Mouse (Mus musculus): ENCODE results near the gene Gm21983. TPM values are rescaled to one million over a fixed set of nuclear protein-coding genes. Genes with fewer than 3 reads are reported as not detected.
A peak's percentile ranks its signal among the peaks of the same experiment; 100 is the strongest.

Gene Gm21983
- polyA plus RNA-seq, 1 experiment from 2014 or later, result not detected

DNA sequence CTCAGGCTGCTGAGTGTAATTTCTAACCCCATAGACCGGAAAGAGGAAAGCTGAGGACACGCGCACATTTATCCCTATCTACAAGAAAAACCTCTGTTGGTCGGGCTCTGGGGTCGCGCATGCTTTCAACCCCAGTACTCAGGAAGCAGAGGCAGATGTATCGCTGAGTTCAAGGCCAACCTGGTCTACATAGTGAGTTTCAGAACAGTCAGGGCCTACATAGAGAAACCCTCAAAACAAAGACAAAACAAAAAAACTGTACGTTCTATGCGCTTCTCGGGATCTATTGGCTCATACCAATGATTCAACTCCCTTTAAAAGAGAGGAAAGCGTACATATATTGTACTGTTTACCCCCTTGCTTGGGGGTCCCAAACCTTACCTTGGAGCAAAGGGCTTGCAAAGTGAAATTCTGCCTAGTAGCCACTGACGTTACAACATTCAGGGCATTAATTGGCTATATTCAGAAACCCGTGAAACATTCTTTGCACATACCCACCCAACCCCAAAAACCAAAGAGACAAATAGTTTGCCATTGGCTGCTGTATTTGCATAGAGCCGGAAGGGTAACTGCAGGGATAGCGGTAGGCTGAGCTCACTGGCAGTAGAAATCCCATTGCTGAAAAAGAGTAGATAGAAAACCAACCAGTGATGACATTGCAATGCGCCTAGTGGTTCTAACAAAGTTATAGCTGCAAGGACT lies 1.5 kb downstream of the Gm21983 start:
- Histone ChIP-seq H3K27ac (ENCODE audit: low read length) (peak overlapping the region; percentile 80; the same call in 1 of the 2 replicates), H3K4me1 (ENCODE audit: control insufficient read depth, insufficient read depth, low read length) (no peaks in the 10 kb centered on the region), H3K27me3 (ENCODE audit: control insufficient read depth, insufficient read depth, low read length) (no peaks in the 10 kb centered on the region), H3K4me3 (ENCODE audit: low read depth, low read length) (peak overlapping the region; percentile 57), H3K9ac (replicated peaks; ENCODE audit: low read depth, low read length) (no peak overlapping the region), H3K4me2 (replicated peaks; ENCODE audit: low read depth, low read length) (peak overlapping the region; percentile 49), H3K9me3 (ENCODE audit: control insufficient read depth, low read depth, low read length) (no peaks in the 10 kb centered on the region), H3K36me3 (ENCODE audit: control insufficient read depth, insufficient read depth, low read length) (peaks cover 9% of the 10 kb centered on the region)
- 45% methylated on average over 16 of the region's 16 CpGs for WGBS
- ATAC-seq (ENCODE audit: insufficient number of reproducible peaks, insufficient read depth, low FRiP score, low read depth), result no peak; the same call in 1 of the 2 replicates

GRCm38 (mm10) chr7:27178324-27179216 lies 2.3 kb downstream of the Gm21983 start, which contains the start of gene Rab4b:
Gene Rab4b, minus strand, starts transcription at chr7:27178896.
- Histone ChIP-seq H3K9ac (replicated peaks; ENCODE audit: low read depth, low read length) (0 out of 2 replicates have a peak within 1 kb of the TSS, but pooled peaks have one; percentile 33), H3K9me3 (ENCODE audit: control insufficient read depth, low read depth, low read length) (no peaks in the 10 kb centered on the region), H3K36me3 (ENCODE audit: control insufficient read depth, insufficient read depth, low read length) (peaks cover 7% of the 10 kb centered on the region), H3K27me3 (ENCODE audit: control insufficient read depth, insufficient read depth, low read length) (no peaks in the 10 kb centered on the region), H3K4me3 (ENCODE audit: low read depth, low read length) (peak within 1 kb of the TSS; percentile 57), H3K4me2 (replicated peaks; ENCODE audit: low read depth, low read length) (peak within 1 kb of the TSS; percentile 51), H3K27ac (ENCODE audit: low read length) (peak within 1 kb of the TSS; percentile 95), H3K4me1 (ENCODE audit: control insufficient read depth, insufficient read depth, low read length) (no peaks in the 10 kb centered on the region)
- WGBS, result under 1% methylated on average over 53 of the region's 53 CpGs
- ATAC-seq (ENCODE audit: insufficient number of reproducible peaks, insufficient read depth, low FRiP score, low read depth), result peak; percentile 97

DNA sequence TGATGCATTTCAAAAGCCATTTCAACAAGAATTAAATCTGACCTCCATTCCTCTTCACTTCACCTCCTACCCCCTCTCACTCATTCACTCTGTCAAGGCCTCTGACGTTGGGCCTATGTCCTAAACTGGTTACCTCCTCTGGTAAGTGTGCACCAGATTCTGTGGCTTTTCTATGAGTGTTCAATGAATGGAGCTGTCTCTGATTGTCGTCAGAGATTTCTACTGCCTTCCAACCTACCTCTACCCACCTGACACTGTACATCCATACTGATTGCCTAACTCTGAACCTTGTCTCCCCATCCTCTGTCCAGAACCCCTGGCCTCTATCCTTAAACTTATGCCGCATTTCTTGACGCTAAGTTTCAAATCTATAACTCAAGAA lies 3.0 kb downstream of the Gm21983 start:
- H3K27ac ChIP-seq (ENCODE audit: low read length), result peak overlapping the region; percentile 95
- H3K4me3 ChIP-seq (ENCODE audit: low read depth, low read length), result peak overlapping the region; percentile 57
- peaks cover 4% of the 10 kb centered on the region for H3K36me3 ChIP-seq (ENCODE audit: control insufficient read depth, insufficient read depth, low read length)
- 0 out of 2 replicates have a peak overlapping the region, but pooled peaks have one; percentile 33 for H3K9ac ChIP-seq (replicated peaks; ENCODE audit: low read depth, low read length)
- no peaks in the 10 kb centered on the region for H3K27me3 ChIP-seq (ENCODE audit: control insufficient read depth, insufficient read depth, low read length)
- no peaks in the 10 kb centered on the region for H3K4me1 ChIP-seq (ENCODE audit: control insufficient read depth, insufficient read depth, low read length)
- no peaks in the 10 kb centered on the region for H3K9me3 ChIP-seq (ENCODE audit: control insufficient read depth, low read depth, low read length)
- no peak; the same call in 1 of the 2 replicates for ATAC-seq (ENCODE audit: insufficient number of reproducible peaks, insufficient read depth, low FRiP score, low read depth)
- H3K4me2 ChIP-seq (replicated peaks; ENCODE audit: low read depth, low read length), result peak overlapping the region; percentile 51
- 14% methylated on average over 4 of the region's 4 CpGs for WGBS

DNA sequence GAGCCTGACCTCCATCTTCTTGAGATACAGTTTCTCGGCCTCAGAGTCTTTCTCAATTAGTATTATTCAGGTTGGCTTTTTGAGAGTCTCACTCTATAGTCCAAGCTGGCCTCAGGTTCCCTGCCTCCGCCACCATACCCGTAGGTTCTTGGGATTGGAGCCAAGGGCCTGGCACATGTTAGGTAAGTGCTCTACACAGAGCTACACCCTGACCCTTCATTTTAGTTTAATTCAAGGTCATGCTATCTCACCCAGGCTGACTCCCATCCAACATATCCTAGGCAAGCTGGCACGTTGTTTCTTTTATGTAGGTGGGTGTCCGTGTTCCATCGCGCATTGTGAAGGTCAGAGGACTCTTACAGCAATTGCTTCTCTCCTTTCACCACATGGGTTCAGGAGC lies 6.0 kb downstream of the Gm21983 start:
- Histone ChIP-seq H3K9ac (replicated peaks; ENCODE audit: low read depth, low read length) (no peak overlapping the region), H3K4me3 (ENCODE audit: low read depth, low read length) (no peak overlapping the region), H3K4me1 (ENCODE audit: control insufficient read depth, insufficient read depth, low read length) (no peaks in the 10 kb centered on the region), H3K27me3 (ENCODE audit: control insufficient read depth, insufficient read depth, low read length) (no peaks in the 10 kb centered on the region), H3K4me2 (replicated peaks; ENCODE audit: low read depth, low read length) (no peak overlapping the region), H3K9me3 (ENCODE audit: control insufficient read depth, low read depth, low read length) (no peaks in the 10 kb centered on the region), H3K36me3 (ENCODE audit: control insufficient read depth, insufficient read depth, low read length) (peaks cover 10% of the 10 kb centered on the region), H3K27ac (ENCODE audit: low read length) (no peak overlapping the region)
- no peak for ATAC-seq (ENCODE audit: insufficient number of reproducible peaks, insufficient read depth, low FRiP score, low read depth)
- 92% methylated on average over 7 of the region's 7 CpGs for WGBS

DNA sequence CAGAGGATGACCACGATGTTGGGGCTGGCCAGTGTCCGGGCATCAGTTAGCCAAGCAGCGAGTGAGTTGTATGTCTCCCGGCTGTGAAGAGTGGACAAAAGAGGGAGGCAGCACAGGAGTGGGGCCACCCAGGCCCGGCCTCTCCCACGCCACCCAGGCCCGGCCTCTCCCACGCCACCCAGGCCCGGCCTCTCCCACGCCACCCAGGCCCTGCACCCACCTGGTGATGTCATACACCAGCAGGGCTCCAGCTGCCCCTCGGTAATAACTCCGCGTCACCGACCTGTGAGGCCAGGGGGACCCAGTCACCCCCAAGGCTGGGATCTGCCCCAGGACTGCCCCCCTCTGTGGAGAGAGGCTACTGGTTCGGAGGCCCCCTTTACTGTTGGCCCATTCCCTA lies 6.4 kb downstream of the Gm21983 start:
- H3K36me3 ChIP-seq (ENCODE audit: control insufficient read depth, insufficient read depth, low read length), result peaks cover 10% of the 10 kb centered on the region
- no peak for ATAC-seq (ENCODE audit: insufficient number of reproducible peaks, insufficient read depth, low FRiP score, low read depth)
- H3K4me1 ChIP-seq (ENCODE audit: control insufficient read depth, insufficient read depth, low read length), result no peaks in the 10 kb centered on the region
- H3K9ac ChIP-seq (replicated peaks; ENCODE audit: low read depth, low read length), result no peak overlapping the region
- H3K27me3 ChIP-seq (ENCODE audit: control insufficient read depth, insufficient read depth, low read length), result no peaks in the 10 kb centered on the region
- no peak overlapping the region for H3K4me2 ChIP-seq (replicated peaks; ENCODE audit: low read depth, low read length)
- H3K4me3 ChIP-seq (ENCODE audit: low read depth, low read length), result no peak overlapping the region
- WGBS, result 92% methylated on average over 15 of the region's 15 CpGs
- no peaks in the 10 kb centered on the region for H3K9me3 ChIP-seq (ENCODE audit: control insufficient read depth, low read depth, low read length)
- H3K27ac ChIP-seq (ENCODE audit: low read length), result no peak overlapping the region

DNA sequence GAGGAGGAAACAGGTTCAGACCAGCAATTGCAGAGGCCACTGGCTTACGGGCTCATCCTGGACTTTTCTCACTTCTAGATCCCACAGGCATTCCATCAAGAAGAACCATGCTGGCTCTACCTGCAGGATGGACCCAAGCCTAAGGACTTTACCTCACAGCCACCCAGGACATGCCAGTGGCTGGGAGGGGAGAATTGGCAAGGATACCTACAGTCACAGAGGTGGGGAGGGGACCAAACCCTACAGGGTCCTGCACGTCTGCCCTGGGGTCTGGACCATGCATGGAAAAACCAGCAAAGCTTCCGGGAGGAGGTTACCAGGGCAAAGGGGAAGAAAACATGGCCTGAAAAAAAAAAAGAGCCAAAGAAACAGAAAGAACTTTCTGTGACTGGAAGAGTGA lies 9.9 kb downstream of the Gm21983 start:
- H3K27ac ChIP-seq (ENCODE audit: low read length), result no peak overlapping the region
- ATAC-seq (ENCODE audit: insufficient number of reproducible peaks, insufficient read depth, low FRiP score, low read depth), result no peak
- no peaks in the 10 kb centered on the region for H3K9me3 ChIP-seq (ENCODE audit: control insufficient read depth, low read depth, low read length)
- 90% methylated on average over 3 of the region's 3 CpGs for WGBS
- no peaks in the 10 kb centered on the region for H3K27me3 ChIP-seq (ENCODE audit: control insufficient read depth, insufficient read depth, low read length)
- peaks cover 10% of the 10 kb centered on the region for H3K36me3 ChIP-seq (ENCODE audit: control insufficient read depth, insufficient read depth, low read length)
- no peak overlapping the region for H3K9ac ChIP-seq (replicated peaks; ENCODE audit: low read depth, low read length)
- H3K4me2 ChIP-seq (replicated peaks; ENCODE audit: low read depth, low read length), result no peak overlapping the region
- peaks cover 8% of the 10 kb centered on the region for H3K4me1 ChIP-seq (ENCODE audit: control insufficient read depth, insufficient read depth, low read length)
- no peak overlapping the region for H3K4me3 ChIP-seq (ENCODE audit: low read depth, low read length)

DNA sequence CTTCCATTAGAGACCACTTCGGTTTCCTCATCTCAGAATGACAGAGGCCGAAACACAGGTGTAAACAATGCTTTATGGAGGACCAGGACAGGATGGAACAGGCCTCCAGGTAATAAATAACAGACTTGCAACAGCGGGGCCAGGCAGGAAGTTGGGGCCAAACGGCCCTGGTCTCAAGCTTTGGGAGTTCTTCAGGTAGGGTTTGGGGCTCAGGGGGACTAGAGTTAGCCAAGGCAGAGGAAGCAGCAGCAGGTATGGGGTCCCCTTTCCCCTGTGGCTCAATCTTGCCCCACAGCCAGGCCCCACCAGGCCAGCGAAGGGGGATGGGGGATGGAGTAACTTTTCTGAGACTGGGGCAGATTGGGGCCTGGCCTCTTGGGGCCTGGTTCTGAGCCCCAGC lies 12.5 kb downstream of the Gm21983 start:
- Histone ChIP-seq H3K4me3 (ENCODE audit: low read depth, low read length) (no peak overlapping the region), H3K4me2 (replicated peaks; ENCODE audit: low read depth, low read length) (no peak overlapping the region), H3K27me3 (ENCODE audit: control insufficient read depth, insufficient read depth, low read length) (no peaks in the 10 kb centered on the region), H3K36me3 (ENCODE audit: control insufficient read depth, insufficient read depth, low read length) (peaks cover 23% of the 10 kb centered on the region), H3K9me3 (ENCODE audit: control insufficient read depth, low read depth, low read length) (no peaks in the 10 kb centered on the region), H3K9ac (replicated peaks; ENCODE audit: low read depth, low read length) (no peak overlapping the region), H3K4me1 (ENCODE audit: control insufficient read depth, insufficient read depth, low read length) (peaks cover 30% of the 10 kb centered on the region), H3K27ac (ENCODE audit: low read length) (no peak overlapping the region)
- ATAC-seq (ENCODE audit: insufficient number of reproducible peaks, insufficient read depth, low FRiP score, low read depth), result no peak
- WGBS, result 86% methylated on average over 5 of the region's 5 CpGs

- no peaks in the 10 kb centered on the region for H3K9me3 ChIP-seq (ENCODE audit: control insufficient read depth, low read depth, low read length)
- H3K27me3 ChIP-seq (ENCODE audit: control insufficient read depth, insufficient read depth, low read length), result no peaks in the 10 kb centered on the region
- peaks cover 37% of the 10 kb centered on the region for H3K4me1 ChIP-seq (ENCODE audit: control insufficient read depth, insufficient read depth, low read length)
- H3K4me3 ChIP-seq (ENCODE audit: low read depth, low read length), result peak overlapping the region; percentile 74
- peaks cover 22% of the 10 kb centered on the region for H3K36me3 ChIP-seq (ENCODE audit: control insufficient read depth, insufficient read depth, low read length)
- H3K9ac ChIP-seq (replicated peaks; ENCODE audit: low read depth, low read length), result peak overlapping the region; percentile 76; the same call in 1 of the 2 replicates
- H3K27ac ChIP-seq (ENCODE audit: low read length), result peak overlapping the region; percentile 97; the same call in 1 of the 2 replicates
- H3K4me2 ChIP-seq (replicated peaks; ENCODE audit: low read depth, low read length), result peak overlapping the region; percentile 88
- no peak for ATAC-seq (ENCODE audit: insufficient number of reproducible peaks, insufficient read depth, low FRiP score, low read depth)
- WGBS, result 75% methylated on average over 11 of the region's 11 CpGs
Measured at GRCm38 (mm10) chr7:27167475-27168094, 13.3 kb downstream of the Gm21983 start.
